Mouse (Mus musculus): ENCODE measurements around the gene Il6st.

- no peak for TF ChIP-seq CTCF (IDR thresholded peaks at IDR 0.05)
- no peak for TF ChIP-seq POLR2A (IDR thresholded peaks at IDR 0.05; ENCODE audit: insufficient read depth, low read depth, low read length)
These were observed 15.2 kb downstream of the Il6st start for GRCm38 (mm10) chr13:112479032-112479431.

All from heart, adult 2 months (tissue).